10 mouse cellular contexts compared by ENCODE assay signal in the genomic region with DNA sequence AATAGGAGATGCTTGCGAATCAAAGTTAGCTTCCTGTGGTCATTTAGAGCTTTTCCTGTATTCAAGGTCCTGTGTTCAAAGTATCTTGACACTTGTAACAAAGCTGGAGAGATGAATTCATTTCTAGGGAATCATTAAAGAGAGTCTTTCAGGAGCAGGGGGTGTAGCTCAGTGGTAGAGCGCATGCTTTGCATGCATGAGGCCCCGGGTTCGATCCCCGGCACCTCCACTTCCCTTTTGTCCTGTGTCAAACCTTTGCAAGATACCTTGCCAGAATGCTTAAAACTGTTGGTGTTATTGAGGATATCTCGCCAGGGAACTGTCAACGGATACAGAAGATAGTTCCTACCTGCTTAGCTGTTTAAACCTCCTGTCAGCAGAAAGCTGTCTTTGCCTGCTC. TPM values are rescaled to one million over a fixed set of nuclear protein-coding genes. Genes with fewer than 3 reads are reported as not detected.
DNase-seq lines count a peak whose midpoint lies in the region; ATAC-seq and TF ChIP-seq lines count a peak whose summit lies in the region.
"Had no signal": no experiment of that assay in that cellular context is flagged by ENCODE, and none has a peak within 500 bp of the region (broad histone marks: within the 10 kb centered on the region; RNA-seq: fewer than 3 reads in every experiment).

No protein-coding gene starts in this region.

- H3K4me3 ChIP-seq in kidney, embryonic 14.5 days (ENCODE audit: low read length), result no peak overlapping the region
- 0 out of 2 replicates have a peak overlapping the region, but pooled peaks have one; percentile 29 for H3K4me3 ChIP-seq in E14TG2a.4 (replicated peaks; ENCODE audit: low read length)
- no peak overlapping the region for H3K4me3 ChIP-seq in liver, embryonic 12.5 days
- H3K4me3 ChIP-seq: heart, adult 2 months; limb, embryonic 12.5 days had no signal

- ATAC-seq in kidney, embryonic 14.5 days (ENCODE audit: low FRiP score, low TSS enrichment), result 0 out of 2 replicates have a peak, but pooled peaks have one; percentile 66
- ATAC-seq in liver, embryonic 12.5 days, result peak; percentile 86
- ATAC-seq in monocyte, adult 5-6 weeks (replicated peaks; ENCODE audit: insufficient number of reproducible peaks, low FRiP score, low TSS enrichment, poor library complexity, severe bottlenecking), result no peak

- H3K4me1 ChIP-seq in kidney, embryonic 14.5 days (ENCODE audit: control insufficient read depth, insufficient read depth, low read length), result 0 out of 2 replicates have a peak, but pooled peaks cover 4% of the 10 kb centered on the region
- peaks cover 22% of the 10 kb centered on the region for H3K4me1 ChIP-seq in E14TG2a.4 (replicated peaks; ENCODE audit: low read depth, low read length)
- peaks cover 43% of the 10 kb centered on the region for H3K4me1 ChIP-seq in liver, embryonic 12.5 days

- no peak for TF ChIP-seq CTCF in E14TG2a.4 (conservative IDR thresholded peaks at IDR 0.05; ENCODE audit: low read length)
- no peak for TF ChIP-seq CTCF in brain, embryonic 14.5 days (IDR thresholded peaks at IDR 0.05; ENCODE audit: borderline replicate concordance, extremely low read depth, insufficient read depth, insufficient read length)

- 13% methylated on average over 7 of the region's 7 CpGs for WGBS in kidney, embryonic 14.5 days
- 7% methylated on average over 7 of the region's 7 CpGs for WGBS in liver, embryonic 12.5 days (ENCODE audit: insufficient replicate concordance)

- no peak overlapping the region for H3K9ac ChIP-seq in kidney, embryonic 14.5 days (ENCODE audit: low read depth, low read length)
- no peak overlapping the region for H3K9ac ChIP-seq in liver, embryonic 12.5 days
- H3K9ac ChIP-seq: limb, embryonic 12.5 days had no signal

- H3K36me3 ChIP-seq in kidney, embryonic 14.5 days (ENCODE audit: control insufficient read depth, insufficient read depth, low read length), result no peaks in the 10 kb centered on the region
- H3K36me3 ChIP-seq in E14TG2a.4 (ENCODE audit: insufficient read depth, low read length), result no peaks in the 10 kb centered on the region
- H3K36me3 ChIP-seq in liver, embryonic 12.5 days, result no peaks in the 10 kb centered on the region
- H3K36me3 ChIP-seq: limb, embryonic 12.5 days had no signal

- no peaks in the 10 kb centered on the region for H3K9me3 ChIP-seq in kidney, embryonic 14.5 days (ENCODE audit: control insufficient read depth, low read length)
- peaks cover 8% of the 10 kb centered on the region for H3K9me3 ChIP-seq in E14TG2a.4 (ENCODE audit: low read length)
- peaks cover 3% of the 10 kb centered on the region; the same call in 1 of the 2 replicates for H3K9me3 ChIP-seq in liver, embryonic 12.5 days (replicated peaks)
- H3K9me3 ChIP-seq: limb, embryonic 12.5 days had no signal

- H3K27me3 ChIP-seq in kidney, embryonic 14.5 days (ENCODE audit: control insufficient read depth, insufficient read depth, low read length), result peaks cover 3% of the 10 kb centered on the region; the same call in 1 of the 2 replicates
- peaks cover 22% of the 10 kb centered on the region for H3K27me3 ChIP-seq in E14TG2a.4 (ENCODE audit: insufficient read depth, low read length)
- peaks cover 17% of the 10 kb centered on the region for H3K27me3 ChIP-seq in liver, embryonic 12.5 days (replicated peaks)

- DNase-seq in kidney, postnatal 10 days, result no peak
- peak; percentile 40 for DNase-seq in brain, embryonic 14.5 days (ENCODE audit: low read depth)
- DNase-seq in adrenal gland, postnatal 14 days, result no peak
- no peak for DNase-seq in ovary, postnatal 10 days (ENCODE audit: low spot score)
- DNase-seq: heart, adult 2 months had no signal

- no peak for TF ChIP-seq POLR2A in brain, embryonic 14.5 days (IDR thresholded peaks at IDR 0.05; ENCODE audit: borderline replicate concordance, extremely low read depth, insufficient read depth, insufficient read length, poor library complexity, severe bottlenecking)

- H3K27ac ChIP-seq in kidney, embryonic 14.5 days (ENCODE audit: low read depth, low read length), result no peak overlapping the region
- H3K27ac ChIP-seq in liver, embryonic 12.5 days, result no peak overlapping the region
- H3K27ac ChIP-seq: heart, adult 2 months; limb, embryonic 12.5 days had no signal

- H3K4me2 ChIP-seq in kidney, embryonic 14.5 days (replicated peaks; ENCODE audit: low read depth, low read length), result no peak overlapping the region
- peak overlapping the region; percentile 30 for H3K4me2 ChIP-seq in liver, embryonic 12.5 days
- H3K4me2 ChIP-seq: limb, embryonic 12.5 days had no signal

RNA-seq across cellular contexts. Expression of a gene that starts 51.7 kb away (rescaled TPM):
- not detected in 2 replicates for polyA plus RNA-seq in kidney, embryonic 14.5 days (2014; fragmentation: Nextera tagmentation; extraction: Ambion mirVana)
- polyA plus RNA-seq in brain, embryonic 14.5 days (2012; rRNA removed), result 0.08 TPM in 2 replicates
- not detected in 2 replicates for polyA plus RNA-seq in liver, embryonic 12.5 days (2016; fragmentation: Nextera tagmentation; extraction: Ambion mirVana)
- total RNA-seq in monocyte, adult 5-6 weeks (2017), result not detected in 3 replicates
- total RNA-seq in adrenal gland, postnatal 14 days (2021), result not detected in 2 replicates
- total RNA-seq: heart, adult 2 months had no signal
- polyA plus RNA-seq: heart, adult 2 months; limb, embryonic 12.5 days had no signal
